Mouse (Mus musculus) lung, postnatal 0 days (tissue): Measurements from ENCODE around the gene Mapt.

Source experiments
- CTCF ChIP-seq: IDR thresholded peaks from 2 replicates; pipeline ENCODE4 v1.5.1; 2016; ENCODE audit warnings: antibody characterized with exemption, mild to moderate bottlenecking
- EP300 ChIP-seq: IDR thresholded peaks from 2 replicates; pipeline ENCODE4 v1.6.1; 2016; ENCODE audit warnings: antibody characterized with exemption, mild to moderate bottlenecking, control low read depth

DNA sequence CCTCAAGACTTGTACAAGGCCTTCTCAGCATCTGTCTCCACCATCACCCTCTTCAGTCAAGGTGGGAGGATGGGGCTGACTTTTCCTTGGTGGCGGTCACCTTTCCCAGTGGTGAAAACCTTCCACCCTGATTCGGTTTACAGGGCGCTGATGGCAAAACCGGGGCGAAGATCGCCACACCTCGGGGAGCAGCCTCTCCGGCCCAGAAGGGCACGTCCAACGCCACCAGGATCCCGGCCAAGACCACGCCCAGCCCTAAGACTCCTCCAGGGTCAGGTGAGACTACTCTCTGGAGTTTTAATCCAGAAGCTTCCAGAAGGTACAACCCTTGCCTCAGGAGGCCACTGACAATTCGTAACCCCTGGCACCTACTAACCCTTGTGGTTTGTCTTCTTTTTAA lies 75.3 kb downstream of the Mapt start:
- TF ChIP-seq CTCF (no peak), EP300 (no peak)
